Mouse (Mus musculus) spleen, adult 2 months (tissue): Measurements from ENCODE around the gene Palb2. TPM values are rescaled to one million over a fixed set of nuclear protein-coding genes. Genes with fewer than 3 reads are reported as not detected.

Source experiments
- DNase-seq, 2 experiments: peaks; one replicate each; pipeline versions ENCODE4 v3.0.0 to v3.0.0-alpha.2; 2012 to 2021; ENCODE audit warnings: low spot score in 2 of 2, low read depth in 1 of 2
- H3K27ac ChIP-seq: fragments of 200-500 bp; 2 replicates; pipeline ENCODE4 v1.5.1; 2012; ENCODE audit warnings: low read length, inconsistent platforms; ENCODE audit not compliant: insufficient read depth
- H3K27me3 ChIP-seq: fragments of 200-500 bp; 2 replicates; pipeline ENCODE4 v1.6.1; 2012; ENCODE audit warnings: mild to moderate bottlenecking, moderate library complexity, low read length, inconsistent platforms; ENCODE audit not compliant: control insufficient read depth, insufficient read depth
- H3K36me3 ChIP-seq: fragments of 200-500 bp; 2 replicates; pipeline ENCODE4 v1.6.1; 2012; ENCODE audit warnings: mild to moderate bottlenecking, low read length, inconsistent platforms; ENCODE audit not compliant: control insufficient read depth, insufficient read depth
- H3K4me1 ChIP-seq: fragments of 200-500 bp; 2 replicates; pipeline ENCODE4 v1.6.1; 2011; ENCODE audit warnings: inconsistent platforms; ENCODE audit not compliant: control insufficient read depth, insufficient read depth, insufficient read length
- H3K4me3 ChIP-seq: fragments of 200-500 bp; 2 replicates; pipeline ENCODE4 v1.5.1; 2011; ENCODE audit warnings: mild to moderate bottlenecking, inconsistent platforms; ENCODE audit not compliant: insufficient read depth, insufficient read length; ENCODE audit errors: extremely low read depth
- CTCF ChIP-seq: fragments of 200-500 bp; IDR thresholded peaks from 2 replicates; pipeline ENCODE4 v1.5.1; 2011; ENCODE audit warnings: mild to moderate bottlenecking, inconsistent platforms; ENCODE audit not compliant: insufficient read depth, insufficient read length, insufficient replicate concordance; ENCODE audit errors: extremely low read depth
- POLR2A ChIP-seq: fragments of 200-500 bp; IDR thresholded peaks from 2 replicates; pipeline ENCODE4 v1.6.1; 2011; ENCODE audit warnings: low read depth, low read length, inconsistent platforms
- WGBS: fragments of 180-500 bp; shearing (Covaris S2); methylation state at CpG from one replicate; pipeline ENCODE4 v1.1.7; 2018; 5-methylcytosine and 5-hydroxymethylcytosine counted together
- polyA plus RNA-seq: library from polyadenylated mRNA; depleted of rRNA; stranded (reverse); fragments of >200 nt; gene quantifications from 2 replicates; pipeline ENCODE4 v1.2.3, GENCODE M21; 2012

Gene Palb2
- polyA plus RNA-seq, 1 experiment = 2.5 TPM

DNA sequence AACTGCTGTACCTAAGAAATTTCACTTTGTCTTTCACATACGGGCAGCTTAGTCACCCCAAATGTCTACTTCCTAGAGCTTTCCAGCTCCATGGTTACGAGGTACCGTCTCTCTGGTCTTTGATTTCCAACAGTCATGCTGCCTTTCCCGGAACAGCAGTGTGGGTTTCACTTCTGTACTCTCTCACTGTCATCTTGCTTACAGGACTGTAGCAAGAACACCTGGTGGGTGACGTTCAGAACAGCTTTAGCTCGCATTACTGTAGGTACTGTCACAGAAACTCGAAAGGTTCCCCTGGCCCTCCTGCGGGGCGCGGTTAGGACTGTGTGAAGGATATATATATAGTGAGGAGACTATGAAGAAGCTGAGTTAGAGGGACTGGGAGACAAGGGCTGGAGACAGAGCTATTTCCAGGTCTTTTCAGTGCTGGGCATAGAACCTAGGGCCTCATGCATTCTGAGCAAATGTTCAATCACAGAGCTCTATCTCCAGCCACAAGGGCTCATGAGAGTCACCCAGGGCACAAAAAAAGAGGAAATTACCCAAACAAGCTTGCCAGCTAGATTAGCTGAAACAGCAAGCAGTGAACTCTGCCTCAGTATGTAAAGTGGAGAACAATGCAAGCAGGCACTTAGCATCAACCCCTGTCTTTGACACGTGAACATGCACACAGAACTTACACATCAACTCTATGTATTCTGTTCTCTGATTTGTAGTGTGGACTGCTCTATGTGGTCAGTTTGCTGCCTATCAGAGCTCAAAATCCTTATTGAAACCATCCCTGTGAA lies 45.4 kb downstream of the Palb2 start:
- peaks cover 21% of the 10 kb centered on the region for H3K36me3 ChIP-seq
- no peaks in the 10 kb centered on the region for H3K27me3 ChIP-seq
- WGBS = 65% methylated on average over 11 of the region's 11 CpGs
- H3K27ac ChIP-seq = peak overlapping the region; percentile 68
- H3K4me3 ChIP-seq = no peak overlapping the region
- TF ChIP-seq CTCF = no peak
- TF ChIP-seq POLR2A = no peak
- no peaks in the 10 kb centered on the region for H3K4me1 ChIP-seq
- DNase-seq = peak in 1 of 2 experiments; percentile 13

- no peak for DNase-seq
- H3K4me3 ChIP-seq = no peak overlapping the region
Measured at GRCm38 (mm10) chr7:122081071-122081470, 51.7 kb downstream of the Palb2 start.

DNA sequence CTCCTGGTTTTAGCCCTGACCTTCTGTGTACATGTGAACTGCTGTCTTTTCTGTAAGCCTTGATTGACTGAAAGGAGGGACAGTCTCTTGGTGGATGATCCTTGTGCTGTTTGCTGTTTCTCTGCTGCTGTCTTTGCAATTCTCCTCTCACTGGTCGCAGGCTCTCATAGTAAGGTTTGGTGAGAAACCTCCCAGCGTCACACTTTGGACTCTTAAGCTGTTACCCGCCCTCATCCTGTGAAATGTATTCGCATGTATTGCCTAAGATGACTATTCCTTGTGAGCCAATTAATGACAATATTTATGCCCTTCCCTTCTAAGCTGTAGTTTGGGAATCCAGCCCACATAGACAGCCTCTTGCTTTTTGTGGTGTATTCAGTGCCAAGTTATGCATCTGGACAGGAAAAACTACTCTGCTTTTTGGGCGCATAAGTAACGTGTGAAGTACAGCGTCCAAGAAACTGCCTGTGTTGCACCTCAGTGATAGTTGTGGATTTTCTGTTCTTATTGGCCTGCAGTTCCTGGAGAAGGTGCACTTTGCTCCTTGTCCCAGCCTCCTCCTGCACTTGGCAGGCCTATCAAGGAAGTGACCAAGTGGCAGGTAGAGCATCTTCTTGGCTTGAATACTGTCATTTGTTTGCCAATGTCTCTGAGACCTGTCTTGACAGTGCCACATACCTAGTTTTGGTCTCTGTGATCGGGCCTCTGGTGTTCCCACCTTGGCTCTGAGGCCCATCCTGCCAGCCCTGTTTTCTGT lies 52.8 kb downstream of the Palb2 start:
- Histone ChIP-seq H3K4me3 (no peak overlapping the region), H3K36me3 (peaks cover 41% of the 10 kb centered on the region), H3K27ac (no peak overlapping the region), H3K4me1 (no peaks in the 10 kb centered on the region), H3K27me3 (no peaks in the 10 kb centered on the region)
- no peak for TF ChIP-seq CTCF
- TF ChIP-seq POLR2A = no peak
- 92% methylated on average over 8 of the region's 8 CpGs for WGBS
- no peak for DNase-seq

More at GRCm38 (mm10) chr7:122081071-122081470, 51.7 kb downstream of the Palb2 start:
- Histone ChIP-seq H3K4me1 (no peaks in the 10 kb centered on the region), H3K27ac (no peak overlapping the region), H3K36me3 (peaks cover 30% of the 10 kb centered on the region), H3K27me3 (no peaks in the 10 kb centered on the region)
- TF ChIP-seq POLR2A = no peak
- no peak for TF ChIP-seq CTCF
- 86% methylated on average over 1 of the region's 1 CpGs for WGBS

DNA sequence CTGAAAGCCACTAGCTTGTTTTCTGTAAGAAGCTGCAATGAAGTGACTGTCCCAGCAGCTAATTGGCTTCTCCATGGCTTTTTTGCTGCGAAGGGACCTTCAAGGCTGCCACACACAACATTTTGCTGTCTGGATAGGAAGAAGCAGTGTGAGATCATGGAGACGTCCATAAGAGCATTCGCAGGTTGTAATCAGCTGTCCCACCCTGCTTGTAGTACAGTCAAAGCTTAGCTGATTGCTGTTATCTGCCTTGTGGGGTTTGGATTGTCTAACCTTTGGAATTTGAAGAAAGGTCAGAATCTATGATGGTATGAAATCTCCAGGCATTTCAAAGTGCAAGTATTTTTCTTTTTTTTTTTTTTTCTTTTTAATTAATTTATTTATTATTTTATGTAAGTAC lies 58.4 kb downstream of the Palb2 start:
- H3K27ac ChIP-seq = no peak overlapping the region
- TF ChIP-seq CTCF (no peak), POLR2A (no peak)
- WGBS = 88% methylated on average over 3 of the region's 3 CpGs
- no peaks in the 10 kb centered on the region for H3K27me3 ChIP-seq
- DNase-seq = no peak
- H3K4me3 ChIP-seq = no peak overlapping the region
- H3K4me1 ChIP-seq = 0 out of 2 replicates have a peak, but pooled peaks cover 3% of the 10 kb centered on the region
- H3K36me3 ChIP-seq = peaks cover 59% of the 10 kb centered on the region

GRCm38 (mm10) chr7:122067517-122068381 lies 65.0 kb downstream of the Palb2 start:
- Histone ChIP-seq H3K27me3 (no peaks in the 10 kb centered on the region), H3K4me1 (peaks cover 5% of the 10 kb centered on the region), H3K27ac (peak overlapping the region; percentile 98), H3K36me3 (peaks cover 14% of the 10 kb centered on the region), H3K4me3 (peak overlapping the region; percentile 85)
- DNase-seq = peak in 1 of 2 experiments; percentile 19
- 1% methylated on average over 58 of the region's 58 CpGs for WGBS
- TF ChIP-seq CTCF (no peak), POLR2A (no peak)

- under 1% methylated on average over 60 of the region's 60 CpGs for WGBS
- peak; percentile 89 to 93 for DNase-seq
- TF ChIP-seq POLR2A (no peak; the same call in none of the 2 replicates), CTCF (no peak)
- H3K36me3 ChIP-seq = peaks cover 8% of the 10 kb centered on the region
- H3K4me1 ChIP-seq = peaks cover 5% of the 10 kb centered on the region
- H3K27me3 ChIP-seq = no peaks in the 10 kb centered on the region
- peak within 1 kb of the TSS; percentile 98 for H3K27ac ChIP-seq
- H3K4me3 ChIP-seq = peak within 1 kb of the TSS; percentile 85
Measured at GRCm38 (mm10) chr7:122066945-122067516, 65.8 kb downstream of the Palb2 start, which contains the start of the genes Ubfd1 and Ears2. Ubfd1 (plus strand) TSS chr7:122067175. Ears2 (minus strand) TSS chr7:122067263.
